Mouse (Mus musculus): ENCODE measurements around the gene Smok3a. TPM values are rescaled to one million over a fixed set of nuclear protein-coding genes. Genes with fewer than 3 reads are reported as not detected.
"Not testable (repeated sequence)": the region's sequence is repeated elsewhere in the genome, so short reads cannot be mapped to it uniquely, and the experiment has no call there.

The Smok3a gene
- polyA plus RNA-seq (2012) = 0.02 TPM in 1 of 2 replicates, not detected in the other

- not testable (repeated sequence) for H3K27me3 ChIP-seq (ENCODE audit: control insufficient read depth); H3K9me3 ChIP-seq (ENCODE audit: control insufficient read depth, low read length); H3K4me1 ChIP-seq (ENCODE audit: control insufficient read depth); H3K4me3 ChIP-seq (replicated peaks); H3K36me3 ChIP-seq (ENCODE audit: control insufficient read depth)
Observed at GRCm38 (mm10) chr5:138020961-138021479, at the start of gene Smok3a, which contains the start of gene Smok3b. Gene Smok3a, plus strand, starts transcription at chr5:138021261. Gene Smok3b, plus strand, starts transcription at chr5:138021429.

GRCm38 (mm10) chr5:137973161-137973560 is 47.9 kb upstream of the Smok3a start:
- Histone ChIP-seq H3K4me3 (replicated peaks) (no peak overlapping the region), H3K4me1 (ENCODE audit: control insufficient read depth) (no peaks in the 10 kb centered on the region), H3K9me3 (ENCODE audit: control insufficient read depth, low read length) (no peaks in the 10 kb centered on the region), H3K36me3 (ENCODE audit: control insufficient read depth) (no peaks in the 10 kb centered on the region), H3K27me3 (ENCODE audit: control insufficient read depth) (no peaks in the 10 kb centered on the region)
- TF ChIP-seq TAL1 (IDR thresholded peaks at IDR 0.05; ENCODE audit: low read length) (no peak), GATA1 (IDR thresholded peaks at IDR 0.05; ENCODE audit: low read length) (no peak)

GRCm38 (mm10) chr5:137973738-137974137 is 47.3 kb upstream of the Smok3a start:
- no peak for TF ChIP-seq GATA1 (IDR thresholded peaks at IDR 0.05; ENCODE audit: low read length)
- Histone ChIP-seq H3K4me1 (ENCODE audit: control insufficient read depth) (no peaks in the 10 kb centered on the region), H3K4me3 (replicated peaks) (no peak overlapping the region), H3K9me3 (ENCODE audit: control insufficient read depth, low read length) (no peaks in the 10 kb centered on the region), H3K27me3 (ENCODE audit: control insufficient read depth) (no peaks in the 10 kb centered on the region), H3K36me3 (ENCODE audit: control insufficient read depth) (no peaks in the 10 kb centered on the region)

GRCm38 (mm10) chr5:137974724-137975123 is 46.3 kb upstream of the Smok3a start:
- Histone ChIP-seq H3K36me3 (ENCODE audit: control insufficient read depth) (no peaks in the 10 kb centered on the region), H3K4me3 (replicated peaks) (no peak overlapping the region), H3K4me1 (ENCODE audit: control insufficient read depth) (no peaks in the 10 kb centered on the region), H3K27me3 (ENCODE audit: control insufficient read depth) (no peaks in the 10 kb centered on the region), H3K9me3 (ENCODE audit: control insufficient read depth, low read length) (no peaks in the 10 kb centered on the region)
- TF ChIP-seq TAL1 (IDR thresholded peaks at IDR 0.05; ENCODE audit: low read length) (no peak), GATA1 (IDR thresholded peaks at IDR 0.05; ENCODE audit: low read length) (no peak)

GRCm38 (mm10) chr5:137975434-137975833 is 45.6 kb upstream of the Smok3a start:
- Histone ChIP-seq H3K4me1 (ENCODE audit: control insufficient read depth) (no peaks in the 10 kb centered on the region), H3K4me3 (replicated peaks) (no peak overlapping the region), H3K9me3 (ENCODE audit: control insufficient read depth, low read length) (no peaks in the 10 kb centered on the region), H3K36me3 (ENCODE audit: control insufficient read depth) (no peaks in the 10 kb centered on the region), H3K27me3 (ENCODE audit: control insufficient read depth) (no peaks in the 10 kb centered on the region)
- TF ChIP-seq GATA1 (IDR thresholded peaks at IDR 0.05; ENCODE audit: low read length) (no peak), TAL1 (IDR thresholded peaks at IDR 0.05; ENCODE audit: low read length) (no peak)

- no peak for TF ChIP-seq TAL1 (IDR thresholded peaks at IDR 0.05; ENCODE audit: low read length)
- H3K27me3 ChIP-seq (ENCODE audit: control insufficient read depth) = no peaks in the 10 kb centered on the region
- no peaks in the 10 kb centered on the region for H3K36me3 ChIP-seq (ENCODE audit: control insufficient read depth)
- H3K4me1 ChIP-seq (ENCODE audit: control insufficient read depth) = no peaks in the 10 kb centered on the region
- H3K9me3 ChIP-seq (ENCODE audit: control insufficient read depth, low read length) = no peaks in the 10 kb centered on the region
- no peak overlapping the region for H3K4me3 ChIP-seq (replicated peaks)
Observed at GRCm38 (mm10) chr5:137977291-137977690, 43.8 kb upstream of the Smok3a start.

GRCm38 (mm10) chr5:137979081-137979480 is 42.0 kb upstream of the Smok3a start:
- Histone ChIP-seq H3K9me3 (ENCODE audit: control insufficient read depth, low read length) (no peaks in the 10 kb centered on the region), H3K27me3 (ENCODE audit: control insufficient read depth) (no peaks in the 10 kb centered on the region), H3K36me3 (ENCODE audit: control insufficient read depth) (no peaks in the 10 kb centered on the region), H3K4me3 (replicated peaks) (no peak overlapping the region), H3K4me1 (ENCODE audit: control insufficient read depth) (no peaks in the 10 kb centered on the region)
- TF ChIP-seq TAL1 (IDR thresholded peaks at IDR 0.05; ENCODE audit: low read length) (no peak), GATA1 (IDR thresholded peaks at IDR 0.05; ENCODE audit: low read length) (no peak)

GRCm38 (mm10) chr5:137981300-137981699 is 39.8 kb upstream of the Smok3a start, which contains the start of gene Azgp1:
Gene Azgp1, plus strand, starts transcription at chr5:137981520.
- TF ChIP-seq GATA1 (IDR thresholded peaks at IDR 0.05; ENCODE audit: low read length) (no peak), TAL1 (IDR thresholded peaks at IDR 0.05; ENCODE audit: low read length) (no peak)
- Histone ChIP-seq H3K9me3 (ENCODE audit: control insufficient read depth, low read length) (no peaks in the 10 kb centered on the region), H3K4me3 (replicated peaks) (no peak within 1 kb of the TSS), H3K4me1 (ENCODE audit: control insufficient read depth) (no peaks in the 10 kb centered on the region), H3K27me3 (ENCODE audit: control insufficient read depth) (no peaks in the 10 kb centered on the region), H3K36me3 (ENCODE audit: control insufficient read depth) (no peaks in the 10 kb centered on the region)

- no peaks in the 10 kb centered on the region for H3K4me1 ChIP-seq (ENCODE audit: control insufficient read depth)
- H3K27me3 ChIP-seq (ENCODE audit: control insufficient read depth) = no peaks in the 10 kb centered on the region
- no peak for TF ChIP-seq GATA1 (IDR thresholded peaks at IDR 0.05; ENCODE audit: low read length)
- TF ChIP-seq TAL1 (IDR thresholded peaks at IDR 0.05; ENCODE audit: low read length) = no peak
- no peaks in the 10 kb centered on the region for H3K9me3 ChIP-seq (ENCODE audit: control insufficient read depth, low read length)
- no peaks in the 10 kb centered on the region for H3K36me3 ChIP-seq (ENCODE audit: control insufficient read depth)
- H3K4me3 ChIP-seq (replicated peaks) = no peak overlapping the region
Observed at GRCm38 (mm10) chr5:137986351-137986750, 34.7 kb upstream of the Smok3a start.

- no peaks in the 10 kb centered on the region; the same call in 1 of the 2 replicates for H3K9me3 ChIP-seq (ENCODE audit: control insufficient read depth, low read length)
- no peaks in the 10 kb centered on the region for H3K4me1 ChIP-seq (ENCODE audit: control insufficient read depth)
- no peaks in the 10 kb centered on the region for H3K27me3 ChIP-seq (ENCODE audit: control insufficient read depth)
- H3K36me3 ChIP-seq (ENCODE audit: control insufficient read depth) = no peaks in the 10 kb centered on the region
- no peak for TF ChIP-seq TAL1 (IDR thresholded peaks at IDR 0.05; ENCODE audit: low read length)
- no peak for TF ChIP-seq GATA1 (IDR thresholded peaks at IDR 0.05; ENCODE audit: low read length)
- no peak overlapping the region for H3K4me3 ChIP-seq (replicated peaks)
Observed at GRCm38 (mm10) chr5:138009437-138009836, 11.6 kb upstream of the Smok3a start.
